Mouse (Mus musculus) liver, adult 2 months (tissue): Measurements from ENCODE around the gene Tsg101.

Experiments
- CTCF ChIP-seq: fragments of 200-500 bp; IDR thresholded peaks from 2 replicates; pipeline ENCODE4 v1.5.1; 2011; ENCODE audit warnings: low read depth, low read length, control low read depth
- POLR2A ChIP-seq: fragments of 200-500 bp; IDR thresholded peaks from 2 replicates; pipeline ENCODE4 v1.6.1; 2011; ENCODE audit warnings: low read length, control low read depth; ENCODE audit not compliant: insufficient read depth; ENCODE audit errors: extremely low read depth

GRCm38 (mm10) chr7:46849287-46849686 is 70.5 kb downstream of the Tsg101 start:
- TF ChIP-seq CTCF (no peak), POLR2A (no peak)
